Mouse (Mus musculus) MEL-GATA-1-ER (cell line): ENCODE results near the gene Nxnl1.

Source experiments
- DNase-seq: peaks from one replicate; pipeline ENCODE4 v3.0.0-alpha.2; 2012; ENCODE audit warnings: low read depth; ENCODE audit errors: extremely low read depth

The Nxnl1 gene

DNA sequence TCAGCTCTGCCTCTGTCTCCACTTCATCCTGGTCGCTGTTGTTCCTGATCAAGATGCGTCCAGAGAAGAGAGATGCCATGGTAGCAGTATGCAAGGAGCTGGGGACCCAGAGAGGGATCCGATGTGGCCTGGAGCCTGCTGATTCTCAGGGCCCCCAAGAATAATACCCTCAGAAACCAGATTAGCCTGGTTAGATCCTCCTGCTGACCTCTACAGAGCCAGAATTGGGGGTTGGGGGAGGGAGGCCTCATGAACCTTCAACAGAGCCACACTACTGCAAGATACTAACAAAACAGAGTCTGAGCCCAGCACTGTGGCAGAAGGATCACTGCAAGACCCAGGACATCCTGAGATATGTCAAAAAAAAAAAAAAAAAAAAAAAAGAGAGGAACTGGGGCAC is at the start of gene Nxnl1:
Gene Nxnl1, minus strand, starts transcription at position 101 of the 400 bp plus-strand sequence.
- DNase-seq = no peak

DNA sequence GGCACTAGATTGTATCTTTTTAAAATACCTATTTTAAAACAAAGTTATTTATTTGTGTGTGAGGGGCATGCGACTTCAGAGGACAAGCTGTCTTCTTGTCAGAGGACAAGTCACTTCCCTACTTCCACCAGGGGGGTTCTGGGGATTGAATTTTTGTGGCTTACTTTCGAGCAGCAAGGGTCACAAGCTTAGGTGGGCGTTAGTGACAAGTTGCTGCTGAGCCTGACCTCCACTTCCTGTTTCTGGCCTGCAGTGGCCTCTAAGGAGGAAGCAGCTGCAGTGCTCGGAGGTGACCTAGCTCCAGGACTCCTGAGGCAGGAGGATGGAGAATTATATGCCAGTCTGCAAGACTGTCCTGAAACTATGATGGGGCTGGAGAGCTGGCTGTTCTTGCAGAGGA is 47.0 kb upstream of the Nxnl1 start:
- no peak for DNase-seq

DNA sequence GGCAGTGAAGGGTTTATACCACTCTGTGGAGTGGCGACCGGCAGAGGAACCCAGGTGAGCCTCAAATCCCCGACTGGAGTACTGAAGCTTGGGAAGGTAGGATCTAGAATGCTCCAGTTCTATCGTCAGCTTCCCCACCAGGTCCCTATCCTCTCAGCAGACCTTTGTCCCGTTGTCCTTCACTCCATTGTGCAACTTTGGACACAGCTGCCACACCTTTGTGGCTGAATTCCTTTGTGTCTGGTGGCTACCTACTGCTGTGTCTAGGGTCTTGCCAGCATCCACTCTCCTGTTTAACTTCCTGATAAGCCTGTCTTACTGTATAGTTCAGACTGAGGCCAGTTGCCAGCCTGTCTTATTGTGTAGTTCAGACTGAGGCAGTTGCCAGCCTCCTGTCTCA is 45.7 kb upstream of the Nxnl1 start:
- no peak for DNase-seq

DNA sequence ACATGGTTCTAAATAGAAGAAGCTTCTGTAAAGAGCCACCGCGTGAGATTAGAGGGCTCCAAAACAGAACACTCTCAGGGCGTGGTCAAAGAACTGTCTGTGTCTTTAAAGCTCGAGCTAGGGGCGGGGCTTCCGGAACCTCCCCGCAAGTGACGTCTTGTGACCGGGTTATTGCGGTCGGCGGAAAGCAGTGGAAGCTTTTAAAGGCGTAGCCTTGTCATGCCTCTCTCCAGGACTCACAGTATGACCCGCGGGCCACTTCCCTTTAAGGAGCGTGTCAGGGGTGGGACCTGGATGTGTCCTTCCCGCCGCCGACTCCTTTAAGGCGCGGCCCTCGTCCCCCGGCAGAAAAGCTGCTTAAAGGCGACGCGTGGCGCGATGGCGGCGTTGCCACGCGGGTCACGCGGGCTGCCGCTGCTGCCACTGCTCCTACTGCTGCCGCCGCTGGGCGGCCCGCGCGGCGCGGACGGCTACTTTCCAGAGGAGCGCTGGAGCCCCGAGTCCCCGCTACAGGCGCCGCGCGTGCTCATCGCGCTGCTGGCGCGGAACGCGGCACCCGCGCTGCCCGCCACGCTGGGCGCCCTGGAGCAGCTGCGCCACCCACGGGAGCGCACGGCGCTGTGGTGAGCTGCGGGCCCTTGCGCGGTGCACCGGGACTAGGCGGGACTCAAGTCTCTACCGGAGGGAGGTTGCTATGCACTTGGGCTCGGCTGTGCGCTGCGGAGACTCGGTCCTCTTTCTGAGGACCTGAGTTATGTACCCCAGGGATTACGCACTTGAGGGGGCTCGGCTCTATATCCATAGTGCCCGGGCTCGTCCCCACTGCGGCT is 44.6 kb upstream of the Nxnl1 start, which contains the start of gene Colgalt1:
Gene Colgalt1, plus strand, starts transcription at position 177 of the 830 bp plus-strand sequence.
- DNase-seq = peak; percentile 96

DNA sequence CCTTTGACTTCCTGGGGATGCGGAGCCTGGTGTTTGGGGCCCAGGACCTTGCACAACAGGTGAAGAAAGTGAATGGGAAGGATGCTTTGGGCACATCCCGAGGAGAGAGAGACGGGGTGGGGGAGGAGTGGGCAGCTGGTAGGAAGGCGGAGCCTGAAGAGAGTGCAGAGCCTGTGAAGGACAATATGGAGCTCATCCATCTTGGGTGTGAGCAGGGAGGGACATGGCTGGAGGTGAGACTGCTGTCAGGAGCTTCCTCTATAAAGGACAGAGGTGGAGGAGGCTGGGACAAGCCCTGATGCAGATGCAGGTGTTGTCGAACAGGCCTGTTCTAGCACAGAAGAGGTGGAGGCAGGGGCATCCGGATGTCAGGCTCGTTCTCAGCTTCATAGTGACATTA is 37.6 kb upstream of the Nxnl1 start:
- no peak for DNase-seq

DNA sequence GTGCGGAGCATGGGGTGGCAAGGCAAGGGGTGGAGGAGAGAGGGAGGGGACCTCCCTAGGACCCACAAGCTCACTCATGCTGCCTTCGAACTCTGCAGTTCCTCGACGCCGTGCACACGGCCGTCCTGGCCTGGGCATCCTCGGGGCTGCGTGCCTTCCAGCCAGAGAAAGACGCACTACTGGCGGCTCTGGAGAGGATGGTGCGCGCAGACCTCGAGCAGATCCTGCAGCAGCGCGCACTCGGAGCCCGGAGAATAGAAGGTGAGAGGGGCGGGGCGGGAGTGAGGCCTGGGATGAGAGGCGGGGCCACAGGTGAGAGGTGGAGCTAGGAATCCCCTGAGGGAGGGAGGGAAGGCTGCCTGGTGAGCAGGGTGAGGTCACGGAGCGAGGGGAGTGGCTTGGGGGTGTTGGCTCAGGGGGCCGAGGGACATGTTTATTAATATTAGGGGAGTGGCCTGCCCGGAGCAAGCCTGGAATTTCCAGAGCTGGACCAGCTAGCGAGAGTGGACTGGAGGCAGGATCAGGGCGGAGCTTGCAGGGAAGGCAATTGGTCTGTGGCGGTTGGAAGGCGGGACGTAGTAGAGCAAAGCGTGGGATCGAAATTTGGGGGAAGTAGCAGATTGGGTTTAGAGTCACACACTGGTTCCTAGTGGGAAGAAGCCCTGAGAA is 36.4 kb upstream of the Nxnl1 start:
- DNase-seq = no peak

DNA sequence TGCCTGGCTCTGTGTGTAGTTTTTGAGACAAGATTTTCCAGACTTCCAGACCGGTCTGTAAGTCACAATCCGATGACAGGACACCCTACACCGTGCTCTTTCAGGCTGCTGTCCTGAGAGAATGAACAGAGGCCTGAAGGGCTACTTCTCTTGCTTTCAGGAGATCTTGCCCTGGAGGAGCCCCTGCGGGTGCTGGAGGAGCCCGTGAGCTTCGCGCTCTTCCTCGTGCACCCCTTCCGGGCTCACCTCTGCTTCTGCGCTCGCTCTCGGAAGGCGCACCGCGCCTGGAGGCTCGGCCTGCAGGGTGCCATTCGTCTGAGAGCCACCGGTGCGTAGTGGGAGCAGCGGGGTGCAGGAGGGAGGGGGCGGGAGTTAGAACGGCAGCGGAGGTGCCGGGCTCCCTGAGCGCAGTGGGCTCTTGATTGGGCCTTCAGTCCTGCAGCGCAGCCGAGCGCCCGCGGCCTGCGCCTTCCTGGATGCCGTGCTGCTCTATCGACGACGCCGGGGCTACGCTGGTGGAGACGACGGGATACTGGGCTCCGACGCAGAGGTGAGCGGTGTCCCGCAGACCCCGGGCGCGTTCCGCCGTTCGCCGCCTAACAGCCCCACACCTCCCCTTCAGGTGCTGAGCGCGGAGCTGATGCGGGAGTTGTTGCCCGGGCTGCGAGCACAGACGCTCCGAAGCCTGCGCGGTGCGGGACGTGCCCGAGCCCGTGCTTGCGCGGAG is 35.7 kb upstream of the Nxnl1 start:
- DNase-seq = no peak

DNA sequence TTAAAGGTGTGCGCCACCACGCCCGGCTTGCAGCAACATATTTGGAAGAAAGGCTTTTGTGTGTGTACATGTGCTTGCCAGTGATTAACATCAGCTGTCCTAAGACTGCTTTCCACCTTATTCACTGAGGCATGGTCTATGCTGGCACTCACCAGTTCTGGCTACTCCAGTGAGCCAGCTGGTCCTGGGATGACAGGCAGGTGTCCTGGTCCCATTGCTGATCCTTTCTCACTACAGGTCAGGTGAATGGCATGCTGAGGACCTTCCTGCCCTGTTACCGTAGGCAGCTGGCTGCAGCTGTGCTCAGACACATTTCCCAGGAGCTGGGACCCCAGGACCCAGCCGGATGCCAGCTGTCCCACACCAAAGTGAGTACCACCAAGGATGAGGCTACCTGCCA is 32.4 kb upstream of the Nxnl1 start:
- DNase-seq = no peak

DNA sequence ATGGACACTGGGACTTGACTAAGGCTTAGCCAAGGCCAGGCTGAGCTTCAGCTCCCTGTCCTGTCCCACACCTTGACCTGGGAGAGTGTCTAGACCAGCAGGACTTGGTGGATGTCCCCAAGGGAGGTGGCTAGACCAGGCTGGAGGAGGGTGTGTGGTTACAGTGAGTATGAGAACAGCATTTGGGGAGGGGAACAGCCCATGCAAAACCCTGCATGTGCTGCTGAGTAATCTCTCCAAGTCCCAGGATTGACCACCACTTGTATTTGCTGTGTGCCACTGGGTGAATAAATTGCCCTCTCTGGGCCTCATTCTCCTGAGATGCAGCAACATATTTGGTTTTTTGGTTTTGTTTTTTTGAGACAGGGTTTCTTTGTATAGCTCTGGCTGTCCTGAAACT is 32.0 kb upstream of the Nxnl1 start:
- DNase-seq = no peak

DNA sequence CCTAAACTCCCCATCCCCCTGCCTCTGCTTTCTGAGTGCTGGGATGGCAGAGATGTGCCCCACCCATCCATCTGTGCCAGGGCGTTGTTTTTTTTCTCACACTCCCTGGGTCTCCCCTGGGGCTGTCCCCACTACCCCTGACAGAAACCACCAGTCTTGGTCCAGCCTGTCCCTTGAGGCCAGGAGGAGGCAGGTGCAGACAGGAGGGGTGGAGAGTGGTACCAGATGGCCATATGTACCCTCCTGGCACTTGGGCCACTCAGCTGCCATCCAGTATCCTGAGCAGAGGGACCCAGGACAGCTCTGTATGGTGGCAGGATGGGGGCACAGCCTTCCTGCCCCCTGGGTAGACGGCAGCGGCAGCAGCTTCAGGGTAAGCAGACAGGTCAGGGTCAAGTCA is 31.1 kb upstream of the Nxnl1 start, which contains the start of gene Fam129c:
Gene Fam129c, plus strand, starts transcription at position 198 of the 400 bp plus-strand sequence.
- DNase-seq = no peak

DNA sequence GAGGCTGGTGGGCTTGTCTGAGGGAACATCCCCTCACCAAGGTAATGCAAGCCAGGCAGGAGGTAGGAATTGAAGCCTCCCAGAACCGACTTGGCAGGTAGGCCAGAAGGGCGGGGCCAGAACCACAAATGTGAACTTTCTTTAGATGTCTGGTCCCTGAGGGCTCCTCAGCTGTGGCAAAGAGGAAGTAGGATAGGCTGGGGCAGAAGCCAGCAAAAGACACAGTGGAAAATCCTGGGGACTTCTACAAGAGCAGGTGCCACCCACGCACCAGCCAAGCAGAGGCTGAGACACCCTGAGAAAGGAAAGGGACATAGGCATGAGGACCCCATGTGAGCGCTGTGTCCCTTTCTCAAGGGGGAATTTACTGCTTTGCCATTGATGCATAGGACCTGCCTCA is 30.4 kb upstream of the Nxnl1 start:
- peak; percentile 60 for DNase-seq

DNA sequence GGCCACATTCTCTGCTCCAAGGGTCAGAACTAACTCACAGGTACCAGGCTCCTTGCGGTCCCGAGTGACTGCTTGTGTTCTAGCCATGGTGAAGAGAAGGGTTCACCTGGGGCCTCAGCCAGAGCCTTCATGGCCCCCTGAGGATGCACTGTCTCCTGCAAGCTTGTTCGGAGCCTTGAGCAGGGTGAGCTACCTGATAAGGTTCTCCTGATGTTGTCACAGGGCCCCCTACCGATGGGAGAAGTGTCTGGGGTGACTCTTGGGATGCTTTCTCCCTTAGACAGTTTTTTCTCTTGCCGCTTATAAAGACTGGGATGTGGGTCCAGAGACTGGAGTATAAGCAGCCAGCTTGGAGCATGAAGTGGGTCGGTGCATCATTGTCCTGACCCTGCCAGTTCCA is 30.0 kb upstream of the Nxnl1 start:
- DNase-seq = no peak

DNA sequence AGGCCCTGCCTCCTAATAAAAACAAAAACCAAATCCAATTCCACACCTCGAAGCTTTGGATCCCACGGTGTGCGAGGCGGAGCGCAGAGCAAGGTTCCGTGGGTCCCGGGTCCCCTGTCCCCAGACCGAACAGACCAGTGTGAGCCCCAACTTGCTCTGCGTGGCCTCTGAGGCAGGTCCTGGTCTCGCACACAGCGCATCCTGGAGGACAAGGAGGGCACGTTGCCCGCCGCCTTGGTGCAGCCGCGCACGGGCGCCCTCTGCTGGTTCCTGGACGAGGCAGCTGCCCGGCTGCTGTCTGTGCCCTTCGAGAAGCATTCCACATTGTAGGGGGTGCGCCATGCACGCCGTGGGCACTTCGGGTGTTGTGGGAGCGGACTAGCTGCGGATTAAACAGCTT is 29.5 kb upstream of the Nxnl1 start:
- DNase-seq = no peak

DNA sequence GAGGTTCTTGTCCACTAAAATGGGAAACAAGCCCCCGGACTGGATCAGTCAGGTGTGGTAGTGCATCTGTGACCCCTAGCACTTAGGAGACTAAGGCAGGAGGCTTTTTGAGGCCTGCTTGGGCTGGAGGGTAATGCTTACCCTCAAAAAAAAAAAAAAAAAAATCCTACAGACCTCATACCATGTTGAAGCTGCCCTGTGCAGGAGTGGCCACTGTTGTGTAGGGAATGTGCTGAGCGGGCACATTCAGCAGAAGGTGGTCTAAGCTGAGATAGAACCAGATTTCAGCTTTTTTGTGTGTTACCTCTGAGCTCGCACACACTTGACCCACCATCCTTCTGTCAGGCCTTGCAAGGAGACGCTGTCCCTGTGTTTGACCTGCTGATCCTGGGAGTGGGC is 27.9 kb upstream of the Nxnl1 start:
- DNase-seq = no peak

DNA sequence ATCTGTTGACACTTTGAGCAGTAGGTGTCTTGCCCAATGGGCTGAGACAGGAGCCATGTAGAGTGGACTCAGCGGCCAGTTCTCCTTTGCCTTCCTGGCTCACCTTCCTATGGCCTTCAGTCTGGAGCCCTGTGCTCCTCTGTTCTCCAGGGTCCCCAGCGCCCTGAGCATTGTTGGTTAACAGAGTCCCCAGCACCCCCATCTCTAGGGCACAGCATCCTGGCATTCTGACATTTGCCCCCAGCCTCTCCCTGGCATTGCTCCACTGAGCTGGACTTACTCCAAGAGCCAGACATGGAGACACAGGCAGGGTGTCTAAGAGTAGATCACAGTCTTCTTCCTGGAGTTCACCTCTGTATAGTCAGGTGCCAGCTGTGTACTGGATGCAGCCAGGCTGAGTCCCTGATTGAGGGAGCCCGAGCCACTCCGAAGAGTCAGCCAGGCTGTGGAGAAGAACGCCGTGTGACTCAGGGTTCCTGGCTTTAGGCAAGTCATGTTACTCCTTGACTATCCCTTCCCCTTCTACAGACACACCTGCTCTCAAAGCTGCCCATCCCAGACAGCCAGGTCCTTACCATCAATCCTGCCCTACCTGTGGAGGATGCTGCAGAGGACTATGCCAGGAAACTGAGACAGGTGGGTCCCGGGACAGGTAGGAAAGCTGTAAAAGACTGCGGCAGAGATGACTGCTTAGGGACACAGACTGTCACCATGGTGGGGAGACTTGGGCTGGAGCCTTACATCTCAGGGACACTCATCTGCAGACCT is 27.3 kb upstream of the Nxnl1 start:
- no peak for DNase-seq

DNA sequence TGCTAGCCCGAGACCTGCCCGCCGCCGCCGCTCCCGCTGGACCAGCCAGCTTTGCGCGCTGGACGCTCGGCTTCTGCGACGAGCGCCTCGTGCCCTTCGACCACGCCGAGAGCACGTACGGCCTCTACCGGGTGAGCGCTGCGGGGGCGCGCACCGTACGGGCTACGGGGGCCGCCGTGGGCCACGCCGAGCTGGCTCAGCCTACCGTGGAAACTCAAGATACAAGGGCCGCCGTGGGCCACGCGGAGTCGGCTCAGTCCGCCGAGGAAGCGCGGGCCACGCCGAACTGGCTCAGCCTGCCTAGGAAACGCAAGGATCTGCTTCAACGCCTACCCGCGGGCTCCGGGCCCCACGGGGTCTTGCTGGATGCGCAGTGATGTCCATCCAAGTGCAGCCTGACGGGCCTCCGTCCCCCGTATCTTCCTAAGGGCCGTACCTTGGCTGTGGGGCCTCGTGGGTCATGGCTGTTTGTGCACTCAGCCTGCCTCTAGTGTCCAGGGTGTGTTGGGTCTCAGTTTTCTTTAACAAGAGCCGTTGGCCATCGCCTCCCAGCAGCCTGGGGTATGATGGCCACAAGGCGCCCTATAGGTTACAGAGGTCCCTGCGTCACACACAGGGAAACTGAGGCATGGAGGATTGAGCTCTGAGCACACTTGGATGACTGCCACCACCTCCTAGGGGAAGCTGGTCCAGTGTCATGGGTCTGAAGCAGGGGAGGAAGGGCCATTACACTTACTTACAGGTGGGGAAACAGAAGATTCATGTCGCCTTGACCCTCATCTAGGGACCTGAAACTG is 26.2 kb upstream of the Nxnl1 start:
- no peak for DNase-seq

DNA sequence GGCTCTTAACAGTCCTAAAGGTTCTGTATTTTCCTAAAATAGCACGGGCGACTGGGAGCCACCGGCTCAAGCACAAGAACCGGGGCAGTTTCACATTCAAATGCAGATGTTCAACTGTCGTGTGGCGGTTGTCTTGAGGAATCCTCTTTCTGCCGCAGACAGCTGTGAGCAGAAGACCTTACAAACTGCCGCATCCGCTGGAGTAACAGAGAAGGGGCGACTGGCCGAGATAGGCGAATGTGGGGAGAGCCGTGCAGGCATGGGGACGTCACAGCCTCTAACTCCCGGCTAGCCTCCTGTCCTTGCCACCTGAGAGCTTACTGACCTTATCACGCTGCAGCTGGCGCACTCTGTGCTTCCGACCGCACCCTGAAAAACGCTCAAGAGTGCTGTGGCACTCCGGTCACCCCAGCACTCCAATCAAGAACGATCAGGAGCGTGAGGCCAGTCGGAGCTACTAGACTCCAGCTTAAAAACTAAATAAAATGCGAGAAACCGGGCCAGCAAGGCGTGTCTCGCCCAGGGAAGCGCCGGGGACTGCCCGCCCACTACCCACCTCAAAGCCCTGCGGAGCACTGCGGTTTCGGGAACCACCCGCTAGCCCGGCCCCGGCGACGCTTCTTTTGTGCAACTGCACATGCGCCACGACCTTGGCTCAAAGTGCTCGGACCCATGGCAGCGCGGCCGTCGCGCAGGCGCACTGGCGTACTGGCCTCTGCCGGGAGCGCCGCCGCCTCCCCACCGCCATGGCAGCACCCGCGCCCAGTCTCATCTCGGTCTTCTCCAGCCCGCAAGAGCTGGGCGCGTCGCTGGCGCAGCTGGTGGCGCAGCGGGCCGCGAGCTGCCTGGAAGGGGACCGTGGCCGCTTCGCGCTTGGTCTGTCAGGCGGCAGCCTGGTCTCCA is 25.3 kb upstream of the Nxnl1 start, which contains the start of gene Pgls:
Gene Pgls, plus strand, starts transcription at position 706 of the 903 bp plus-strand sequence.
- DNase-seq = peak; percentile 82

DNA sequence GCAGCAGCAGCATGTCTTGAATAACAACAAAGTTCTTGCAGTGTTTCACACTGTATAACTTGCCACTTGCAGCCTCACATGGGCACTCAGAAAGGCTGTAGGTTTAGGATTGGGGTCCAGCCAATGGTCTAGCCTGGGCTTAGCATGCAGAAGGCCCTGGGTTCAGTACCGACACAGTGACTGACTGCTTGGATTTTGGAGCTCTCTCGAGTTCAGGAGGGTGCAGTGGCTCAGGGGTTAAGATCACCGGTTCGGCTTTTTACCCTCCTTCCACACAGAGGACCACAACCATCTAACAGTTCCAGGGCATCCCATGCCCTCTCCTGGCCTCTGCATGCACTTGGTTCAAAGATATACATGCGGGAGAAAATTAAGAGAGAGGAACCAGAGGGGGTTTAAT is 24.6 kb upstream of the Nxnl1 start:
- no peak for DNase-seq

DNA sequence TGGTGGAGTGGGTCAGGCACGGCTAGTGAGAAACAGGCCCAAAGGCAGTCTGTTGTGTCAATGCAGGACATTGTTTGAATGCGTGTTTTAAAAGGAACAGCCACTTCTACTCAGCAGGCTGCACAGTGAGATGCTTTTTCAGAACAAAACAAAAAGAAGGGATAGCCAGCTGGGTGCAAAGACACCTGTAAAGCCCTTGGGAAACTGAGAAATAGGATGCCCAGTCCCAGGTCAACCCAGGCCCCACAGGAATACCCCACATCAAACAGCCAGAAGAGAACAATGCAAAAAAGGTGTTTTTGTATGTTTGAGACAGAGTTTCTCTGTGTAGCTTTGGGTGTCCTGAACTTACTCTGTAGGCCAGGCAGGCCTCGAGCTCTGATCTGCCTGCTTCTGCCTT is 22.4 kb upstream of the Nxnl1 start:
- no peak for DNase-seq
